Mouse (Mus musculus): ENCODE results near the gene Ago3. TPM values are rescaled to one million over a fixed set of nuclear protein-coding genes. Genes with fewer than 3 reads are reported as not detected.
A peak's percentile ranks its signal among the peaks of the same experiment; 100 is the strongest.

Gene Ago3
- polyA plus RNA-seq, 1 experiment from 2014 or later = 15.7 TPM

DNA sequence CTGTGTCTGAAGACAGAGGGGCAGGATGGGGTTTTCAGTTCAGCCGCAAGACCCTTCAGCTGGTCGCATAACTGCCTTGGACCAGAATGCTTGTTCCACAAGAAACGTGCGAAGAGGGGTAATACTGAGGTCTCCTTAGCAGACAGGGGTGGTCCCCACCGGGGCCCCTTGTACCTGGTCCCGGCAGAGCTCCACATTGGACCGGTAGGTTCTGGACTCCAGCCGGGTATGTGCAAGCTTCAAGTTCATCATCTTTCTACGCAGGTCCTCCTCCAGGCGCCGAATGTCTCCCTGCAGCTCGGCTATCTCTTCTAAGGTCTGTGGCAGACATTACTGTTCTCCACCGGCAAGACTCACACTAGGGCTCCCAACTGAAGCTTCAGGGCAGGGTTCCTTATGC, 106.7 kb downstream of the Ago3 start:
- no peak overlapping the region for H3K4me3 ChIP-seq (ENCODE audit: low read depth, low read length)
- no peak overlapping the region for H3K27ac ChIP-seq (ENCODE audit: low read depth, low read length)

DNA sequence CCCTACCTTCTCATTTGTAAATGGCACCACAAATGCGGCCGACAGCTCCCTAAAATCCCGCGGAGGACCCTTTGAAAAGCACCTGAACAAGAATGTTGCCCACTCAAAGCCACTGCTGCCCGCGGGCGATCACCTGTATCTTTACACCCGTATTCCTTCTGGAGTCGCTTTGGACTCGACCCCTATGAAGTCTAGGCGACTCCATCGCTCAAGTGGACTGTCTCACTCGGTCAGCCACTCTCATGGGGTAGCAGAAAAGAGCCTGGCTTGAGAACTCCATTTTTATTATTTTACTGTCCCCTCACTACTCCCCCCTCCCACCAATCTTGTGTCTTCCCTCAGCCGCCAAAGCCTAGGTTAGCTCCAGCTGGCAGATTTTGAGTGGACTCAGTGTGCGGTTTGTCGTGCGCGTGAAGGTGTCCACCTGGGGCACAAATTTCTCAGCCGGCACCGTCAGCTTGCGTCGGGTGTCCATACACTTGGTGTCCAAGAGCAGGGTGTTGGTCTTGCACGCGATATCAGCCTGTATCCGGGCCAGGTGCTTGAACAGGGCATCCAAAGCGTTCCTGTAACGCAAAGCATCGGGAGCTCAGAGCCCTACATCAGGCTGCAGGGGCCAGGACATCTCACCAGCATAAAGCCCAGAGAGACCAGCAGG, 107.4 kb downstream of the Ago3 start:
- Histone ChIP-seq H3K27ac (ENCODE audit: low read depth, low read length) (no peak overlapping the region), H3K4me1 (ENCODE audit: control insufficient read depth, insufficient read depth, low read length) (peaks cover 7% of the 10 kb centered on the region; the same call in 1 of the 2 replicates), H3K9ac (ENCODE audit: low read depth, low read length) (peak overlapping the region; percentile 23; the same call in 1 of the 2 replicates), H3K4me3 (ENCODE audit: low read depth, low read length) (peak overlapping the region; percentile 62), H3K9me3 (replicated peaks; ENCODE audit: control insufficient read depth, low read length) (no peaks in the 10 kb centered on the region), H3K36me3 (ENCODE audit: control insufficient read depth, insufficient read depth, low read length) (peaks cover 12% of the 10 kb centered on the region), H3K4me2 (peak overlapping the region; percentile 92), H3K27me3 (ENCODE audit: control insufficient read depth, insufficient read depth, low read length) (peaks cover 32% of the 10 kb centered on the region)
- WGBS (ENCODE audit: insufficient replicate concordance) = 50% methylated on average over 28 of the region's 28 CpGs
- peak; percentile 3; the same call in 1 of the 2 replicates for ATAC-seq (replicated peaks; ENCODE audit: insufficient number of reproducible peaks, low FRiP score, low TSS enrichment)

More for the DNA sequence above, 106.7 kb downstream of the Ago3 start:
- peaks cover 7% of the 10 kb centered on the region; the same call in 1 of the 2 replicates for H3K4me1 ChIP-seq (ENCODE audit: control insufficient read depth, insufficient read depth, low read length)
- H3K9me3 ChIP-seq (replicated peaks; ENCODE audit: control insufficient read depth, low read length) = no peaks in the 10 kb centered on the region
- WGBS (ENCODE audit: insufficient replicate concordance) = 89% methylated on average over 13 of the region's 13 CpGs
- peaks cover 5% of the 10 kb centered on the region; the same call in 1 of the 2 replicates for H3K36me3 ChIP-seq (ENCODE audit: control insufficient read depth, insufficient read depth, low read length)
- no peak for ATAC-seq (replicated peaks; ENCODE audit: insufficient number of reproducible peaks, low FRiP score, low TSS enrichment)
- no peak overlapping the region for H3K9ac ChIP-seq (ENCODE audit: low read depth, low read length)
- no peak overlapping the region for H3K4me2 ChIP-seq
- peaks cover 32% of the 10 kb centered on the region for H3K27me3 ChIP-seq (ENCODE audit: control insufficient read depth, insufficient read depth, low read length)

DNA sequence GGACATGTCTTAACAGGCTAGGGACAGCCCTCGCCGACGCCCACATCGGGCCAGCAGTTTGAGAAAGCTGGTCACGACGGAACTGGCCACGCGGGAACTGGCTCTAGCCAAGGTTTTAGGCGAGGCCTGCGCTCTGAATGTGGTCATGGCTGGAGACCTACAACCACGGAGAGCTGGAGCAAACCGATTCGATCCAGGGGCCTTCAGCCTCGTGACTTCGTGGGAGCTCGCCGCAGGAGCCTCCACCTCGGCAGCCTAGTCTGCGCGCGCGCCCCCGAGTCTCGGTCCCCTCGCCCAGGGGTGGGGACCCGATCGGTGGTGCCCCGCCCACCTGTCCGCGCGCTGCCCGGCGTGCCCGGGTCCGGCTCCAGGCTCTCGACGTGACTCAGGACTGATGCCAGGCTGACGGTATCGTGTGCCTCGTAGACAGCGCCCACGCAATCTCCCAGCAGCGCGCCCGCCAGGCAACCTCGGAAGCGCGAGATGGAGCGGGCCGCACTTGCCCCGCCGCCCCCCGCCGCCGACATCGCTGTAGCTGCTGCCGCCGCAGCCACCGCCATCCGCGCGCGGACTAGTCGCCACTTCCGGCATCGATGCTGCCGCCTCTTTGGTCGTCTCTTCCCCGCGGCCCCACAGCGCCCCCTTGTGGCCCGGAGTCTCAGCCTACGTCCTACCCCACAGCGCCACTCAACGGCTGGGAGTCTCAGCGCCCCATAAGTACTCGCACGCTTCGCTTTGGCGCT, 108.1 kb downstream of the Ago3 start, which contains the start of gene Adprhl2:
Gene Adprhl2, minus strand, starts transcription at position 593 of the 743 bp plus-strand sequence.
- Histone ChIP-seq H3K27ac (ENCODE audit: low read depth, low read length) (peak within 1 kb of the TSS; percentile 65), H3K4me3 (ENCODE audit: low read depth, low read length) (peak within 1 kb of the TSS; percentile 62), H3K9me3 (replicated peaks; ENCODE audit: control insufficient read depth, low read length) (no peaks in the 10 kb centered on the region), H3K4me2 (peak within 1 kb of the TSS; percentile 92), H3K36me3 (ENCODE audit: control insufficient read depth, insufficient read depth, low read length) (peaks cover 19% of the 10 kb centered on the region), H3K4me1 (ENCODE audit: control insufficient read depth, insufficient read depth, low read length) (peaks cover 7% of the 10 kb centered on the region; the same call in 1 of the 2 replicates), H3K27me3 (ENCODE audit: control insufficient read depth, insufficient read depth, low read length) (peaks cover 32% of the 10 kb centered on the region), H3K9ac (ENCODE audit: low read depth, low read length) (peak within 1 kb of the TSS; percentile 77)
- WGBS (ENCODE audit: insufficient replicate concordance) = under 1% methylated on average over 80 of the region's 80 CpGs
- peak; percentile 81 for ATAC-seq (replicated peaks; ENCODE audit: insufficient number of reproducible peaks, low FRiP score, low TSS enrichment)

DNA sequence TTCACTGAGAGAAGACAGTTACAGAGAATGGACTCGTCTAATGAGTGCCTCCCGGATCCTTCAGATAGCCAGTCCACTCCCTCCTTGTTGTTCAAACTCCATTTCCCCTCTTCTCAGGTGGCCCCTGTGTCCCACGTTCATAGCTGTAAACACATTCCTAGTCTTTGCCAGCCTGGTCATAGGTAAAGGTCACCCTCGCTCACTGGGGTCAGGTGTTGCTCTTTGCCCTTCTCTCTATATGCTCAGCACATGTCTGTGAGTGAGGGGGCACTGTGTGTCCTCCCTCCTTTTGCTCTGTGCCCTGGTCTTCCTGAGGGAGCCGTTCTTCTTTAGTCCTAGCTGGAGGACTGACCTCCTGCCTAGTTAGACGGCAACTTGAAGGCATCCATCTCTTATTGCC, 109.5 kb downstream of the Ago3 start:
- 91% methylated on average over 6 of the region's 6 CpGs for WGBS (ENCODE audit: insufficient replicate concordance)
- peaks cover 22% of the 10 kb centered on the region for H3K27me3 ChIP-seq (ENCODE audit: control insufficient read depth, insufficient read depth, low read length)
- H3K9ac ChIP-seq (ENCODE audit: low read depth, low read length) = no peak overlapping the region
- H3K4me1 ChIP-seq (ENCODE audit: control insufficient read depth, insufficient read depth, low read length) = peaks cover 7% of the 10 kb centered on the region; the same call in 1 of the 2 replicates
- no peak for ATAC-seq (replicated peaks; ENCODE audit: insufficient number of reproducible peaks, low FRiP score, low TSS enrichment)
- no peaks in the 10 kb centered on the region for H3K9me3 ChIP-seq (replicated peaks; ENCODE audit: control insufficient read depth, low read length)
- peaks cover 22% of the 10 kb centered on the region for H3K36me3 ChIP-seq (ENCODE audit: control insufficient read depth, insufficient read depth, low read length)
- H3K27ac ChIP-seq (ENCODE audit: low read depth, low read length) = no peak overlapping the region
- H3K4me2 ChIP-seq = no peak overlapping the region
- no peak overlapping the region for H3K4me3 ChIP-seq (ENCODE audit: low read depth, low read length)

DNA sequence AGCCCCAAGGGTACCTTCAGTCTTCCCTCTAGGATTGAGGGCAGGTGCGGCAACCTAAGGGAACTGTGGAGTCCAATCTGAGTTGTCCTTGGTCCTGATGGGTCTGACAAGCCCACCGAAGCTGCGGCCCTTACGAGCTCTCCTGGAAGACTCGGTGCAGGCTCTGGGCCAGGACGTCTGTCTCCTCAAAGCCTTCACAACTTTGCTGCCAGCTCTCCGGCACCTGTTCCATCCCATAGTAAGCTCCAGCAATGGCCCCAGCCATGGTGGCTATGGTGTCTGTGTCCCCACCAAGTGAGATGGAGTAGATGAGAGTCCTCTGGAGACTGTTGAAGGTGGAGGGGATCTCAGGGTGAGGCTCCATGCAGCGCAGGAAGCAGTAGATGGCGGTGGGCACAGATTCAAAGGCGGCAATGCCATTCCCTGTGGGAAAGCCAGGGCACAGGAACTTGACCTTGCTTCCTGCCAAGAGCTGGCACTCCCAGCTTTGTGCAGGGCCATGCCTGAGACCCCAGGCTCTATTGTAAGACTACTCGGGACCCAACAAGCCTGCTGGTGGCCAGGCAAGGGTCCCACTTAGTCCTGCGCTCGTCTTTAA, 112.8 kb downstream of the Ago3 start:
- H3K4me3 ChIP-seq (ENCODE audit: low read depth, low read length) = no peak overlapping the region
- no peak overlapping the region for H3K27ac ChIP-seq (ENCODE audit: low read depth, low read length)
- WGBS (ENCODE audit: insufficient replicate concordance) = 92% methylated on average over 13 of the region's 13 CpGs
- peaks cover 22% of the 10 kb centered on the region for H3K36me3 ChIP-seq (ENCODE audit: control insufficient read depth, insufficient read depth, low read length)
- H3K9ac ChIP-seq (ENCODE audit: low read depth, low read length) = no peak overlapping the region
- no peak for ATAC-seq (replicated peaks; ENCODE audit: insufficient number of reproducible peaks, low FRiP score, low TSS enrichment)
- 0 out of 2 replicates have a peak, but pooled peaks cover under 1% of the 10 kb centered on the region for H3K27me3 ChIP-seq (ENCODE audit: control insufficient read depth, insufficient read depth, low read length)
- no peak overlapping the region for H3K4me2 ChIP-seq
- H3K9me3 ChIP-seq (replicated peaks; ENCODE audit: control insufficient read depth, low read length) = no peaks in the 10 kb centered on the region
- peaks cover 11% of the 10 kb centered on the region; the same call in 1 of the 2 replicates for H3K4me1 ChIP-seq (ENCODE audit: control insufficient read depth, insufficient read depth, low read length)

DNA sequence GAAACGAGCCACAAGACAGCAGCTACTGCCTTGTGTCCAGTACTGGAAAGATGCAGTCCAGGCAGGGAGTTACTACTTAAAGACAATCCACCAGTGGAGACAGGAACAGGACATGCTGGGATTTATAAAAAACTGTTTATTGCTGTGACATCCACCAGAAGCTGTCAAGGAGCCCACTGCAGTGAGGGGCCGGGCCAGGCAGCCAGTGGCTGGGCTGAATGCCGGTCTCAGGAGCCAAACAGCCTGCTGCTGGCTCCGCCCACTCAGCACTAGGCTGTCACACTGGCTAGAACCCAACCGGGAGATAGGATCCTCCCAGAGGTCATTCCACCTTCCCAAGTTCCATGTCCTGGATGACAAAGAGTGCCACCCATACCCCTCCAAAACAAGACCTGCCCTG, 113.4 kb downstream of the Ago3 start:
- WGBS (ENCODE audit: insufficient replicate concordance) = 47% methylated on average over 5 of the region's 5 CpGs
- Histone ChIP-seq H3K4me3 (ENCODE audit: low read depth, low read length) (no peak overlapping the region), H3K27me3 (ENCODE audit: control insufficient read depth, insufficient read depth, low read length) (0 out of 2 replicates have a peak, but pooled peaks cover 3% of the 10 kb centered on the region), H3K4me2 (no peak overlapping the region), H3K9me3 (replicated peaks; ENCODE audit: control insufficient read depth, low read length) (no peaks in the 10 kb centered on the region), H3K9ac (ENCODE audit: low read depth, low read length) (no peak overlapping the region), H3K36me3 (ENCODE audit: control insufficient read depth, insufficient read depth, low read length) (peaks cover 22% of the 10 kb centered on the region), H3K4me1 (ENCODE audit: control insufficient read depth, insufficient read depth, low read length) (peaks cover 11% of the 10 kb centered on the region; the same call in 1 of the 2 replicates), H3K27ac (ENCODE audit: low read depth, low read length) (peak overlapping the region; percentile 35; the same call in 1 of the 2 replicates)
- ATAC-seq (replicated peaks; ENCODE audit: insufficient number of reproducible peaks, low FRiP score, low TSS enrichment) = 0 out of 2 replicates have a peak, but pooled peaks have one; percentile 11

DNA sequence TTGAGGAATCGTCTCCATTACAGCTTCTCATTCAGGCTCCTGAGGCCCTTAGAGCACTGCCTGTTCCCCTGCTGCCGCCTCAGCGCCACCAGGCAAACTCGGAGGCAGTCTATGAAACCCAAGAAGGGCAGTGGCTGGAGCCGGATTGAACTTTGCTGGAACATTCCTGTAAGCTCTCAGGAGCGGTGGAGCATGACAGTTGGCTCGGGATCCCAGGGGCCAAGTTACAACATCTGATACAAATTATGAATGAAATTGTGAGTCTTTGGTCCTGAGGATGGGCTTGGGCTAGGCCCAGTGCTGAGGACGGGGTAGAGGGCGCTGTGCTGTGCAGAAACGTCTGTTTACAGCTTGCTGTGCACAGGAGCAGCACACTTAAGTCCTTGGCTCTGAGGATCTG, 115.0 kb downstream of the Ago3 start:
- Histone ChIP-seq H3K4me3 (ENCODE audit: low read depth, low read length) (no peak overlapping the region), H3K4me1 (ENCODE audit: control insufficient read depth, insufficient read depth, low read length) (peaks cover 8% of the 10 kb centered on the region), H3K27ac (ENCODE audit: low read depth, low read length) (no peak overlapping the region), H3K9me3 (replicated peaks; ENCODE audit: control insufficient read depth, low read length) (no peaks in the 10 kb centered on the region), H3K36me3 (ENCODE audit: control insufficient read depth, insufficient read depth, low read length) (peaks cover 22% of the 10 kb centered on the region), H3K9ac (ENCODE audit: low read depth, low read length) (no peak overlapping the region), H3K4me2 (no peak overlapping the region), H3K27me3 (ENCODE audit: control insufficient read depth, insufficient read depth, low read length) (0 out of 2 replicates have a peak, but pooled peaks cover 3% of the 10 kb centered on the region)
- ATAC-seq (replicated peaks; ENCODE audit: insufficient number of reproducible peaks, low FRiP score, low TSS enrichment) = no peak
- WGBS (ENCODE audit: insufficient replicate concordance) = 67% methylated on average over 10 of the region's 10 CpGs

DNA sequence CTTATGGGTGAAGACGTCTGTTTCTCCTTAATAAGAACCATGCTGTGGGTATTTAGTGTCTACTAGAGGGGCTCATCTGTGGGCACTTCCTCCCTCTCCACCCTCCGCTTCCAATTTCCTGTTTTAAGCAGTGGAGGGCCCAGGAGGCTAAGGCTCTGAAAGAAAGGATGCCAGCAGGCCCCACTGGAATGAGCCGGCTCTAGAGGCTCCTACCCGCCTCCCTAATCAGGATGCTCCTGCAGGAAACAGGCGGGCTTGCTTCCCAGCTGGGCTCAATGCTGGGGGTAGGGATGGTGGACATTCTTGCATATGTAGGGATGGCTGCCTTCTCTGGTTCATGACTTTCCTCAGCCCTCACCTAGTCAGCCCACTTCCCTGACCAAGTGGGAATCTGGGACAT, 116.2 kb downstream of the Ago3 start:
- WGBS (ENCODE audit: insufficient replicate concordance) = 32% methylated on average over 5 of the region's 5 CpGs
- no peaks in the 10 kb centered on the region for H3K9me3 ChIP-seq (replicated peaks; ENCODE audit: control insufficient read depth, low read length)
- H3K4me3 ChIP-seq (ENCODE audit: low read depth, low read length) = no peak overlapping the region
- H3K4me1 ChIP-seq (ENCODE audit: control insufficient read depth, insufficient read depth, low read length) = peaks cover 9% of the 10 kb centered on the region
- 0 out of 2 replicates have a peak, but pooled peaks cover 3% of the 10 kb centered on the region for H3K27me3 ChIP-seq (ENCODE audit: control insufficient read depth, insufficient read depth, low read length)
- no peak overlapping the region for H3K4me2 ChIP-seq
- peaks cover 21% of the 10 kb centered on the region for H3K36me3 ChIP-seq (ENCODE audit: control insufficient read depth, insufficient read depth, low read length)
- no peak for ATAC-seq (replicated peaks; ENCODE audit: insufficient number of reproducible peaks, low FRiP score, low TSS enrichment)
- no peak overlapping the region for H3K9ac ChIP-seq (ENCODE audit: low read depth, low read length)
- no peak overlapping the region for H3K27ac ChIP-seq (ENCODE audit: low read depth, low read length)
